Mouse (Mus musculus): ENCODE results near the gene Cacna1d.

DNA sequence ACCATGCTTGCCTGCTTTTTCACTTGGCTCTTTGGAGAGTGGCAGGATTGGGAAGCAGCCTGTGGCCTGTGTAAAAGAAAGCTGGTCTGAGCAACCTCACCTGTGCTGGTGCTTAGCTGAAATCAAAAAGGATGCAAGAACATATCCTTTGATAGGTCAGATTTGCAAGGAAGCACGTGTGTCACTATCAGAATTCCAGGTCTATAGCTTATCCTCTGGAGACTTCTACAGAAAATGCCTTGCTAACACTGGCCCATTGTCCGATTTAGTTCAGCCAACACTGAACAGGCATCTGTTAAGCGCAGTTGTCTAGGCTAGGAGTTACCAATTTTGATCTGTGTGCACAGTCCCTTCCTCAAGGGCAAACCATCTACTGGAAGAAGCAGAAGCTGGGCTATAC lies 136.5 kb downstream of the Cacna1d start:
- no peak for TF ChIP-seq POLR2A (IDR thresholded peaks at IDR 0.05; ENCODE audit: borderline replicate concordance, low read depth, low read length)
- no peak for TF ChIP-seq CTCF (IDR thresholded peaks at IDR 0.05; ENCODE audit: low read depth, low read length)
